Mouse (Mus musculus) spleen, adult 2 months (tissue): ENCODE data around the gene 4930563M21Rik.

Experiments
- CTCF ChIP-seq: fragments of 200-500 bp; IDR thresholded peaks from 2 replicates; pipeline ENCODE4 v1.5.1; 2011; ENCODE audit warnings: mild to moderate bottlenecking, inconsistent platforms; ENCODE audit not compliant: insufficient read depth, insufficient read length, insufficient replicate concordance; ENCODE audit errors: extremely low read depth
- POLR2A ChIP-seq: fragments of 200-500 bp; IDR thresholded peaks from 2 replicates; pipeline ENCODE4 v1.6.1; 2011; ENCODE audit warnings: low read depth, low read length, inconsistent platforms

- TF ChIP-seq CTCF (peak; percentile 7; the same call in 1 of the 2 replicates), POLR2A (peak; percentile 66)
Measured at GRCm38 (mm10) chr9:55937664-55938617, 72.4 kb downstream of the 4930563M21Rik start, which contains the start of gene Scaper.
